Mouse (Mus musculus): ENCODE results near the gene Kat2b.
"Not testable (repeated sequence)": the region's sequence is repeated elsewhere in the genome, so short reads cannot be mapped to it uniquely, and the experiment has no call there.

Kat2b gene

GRCm38 (mm10) chr17:53580237-53580636 is 13.6 kb downstream of the Kat2b start:
- H3K27me3 ChIP-seq (ENCODE audit: control insufficient read depth, insufficient read depth, low read length, poor library complexity, severe bottlenecking) = no peaks in the 10 kb centered on the region
- no peaks in the 10 kb centered on the region for H3K36me3 ChIP-seq (ENCODE audit: control insufficient read depth, insufficient read depth, low read length, poor library complexity, severe bottlenecking)
- no peak for DNase-seq (ENCODE audit: low read depth, low spot score)

- no peaks in the 10 kb centered on the region for H3K27me3 ChIP-seq (ENCODE audit: control insufficient read depth, insufficient read depth, low read length, poor library complexity, severe bottlenecking)
- no peak for DNase-seq (ENCODE audit: low read depth, low spot score)
- no peaks in the 10 kb centered on the region for H3K36me3 ChIP-seq (ENCODE audit: control insufficient read depth, insufficient read depth, low read length, poor library complexity, severe bottlenecking)
Observed at GRCm38 (mm10) chr17:53582026-53582585, 15.4 kb downstream of the Kat2b start.

- no peak for DNase-seq (ENCODE audit: low read depth, low spot score)
- no peaks in the 10 kb centered on the region for H3K27me3 ChIP-seq (ENCODE audit: control insufficient read depth, insufficient read depth, low read length, poor library complexity, severe bottlenecking)
- H3K36me3 ChIP-seq (ENCODE audit: control insufficient read depth, insufficient read depth, low read length, poor library complexity, severe bottlenecking) = no peaks in the 10 kb centered on the region
Observed at GRCm38 (mm10) chr17:53582805-53583204, 16.1 kb downstream of the Kat2b start.

GRCm38 (mm10) chr17:53583846-53584579 is 17.4 kb downstream of the Kat2b start:
- no peak for DNase-seq (ENCODE audit: low read depth, low spot score)
- no peaks in the 10 kb centered on the region for H3K27me3 ChIP-seq (ENCODE audit: control insufficient read depth, insufficient read depth, low read length, poor library complexity, severe bottlenecking)
- H3K36me3 ChIP-seq (ENCODE audit: control insufficient read depth, insufficient read depth, low read length, poor library complexity, severe bottlenecking) = no peaks in the 10 kb centered on the region

GRCm38 (mm10) chr17:53587074-53587851 is 20.6 kb downstream of the Kat2b start:
- H3K27me3 ChIP-seq (ENCODE audit: control insufficient read depth, insufficient read depth, low read length, poor library complexity, severe bottlenecking) = no peaks in the 10 kb centered on the region
- peak; percentile 55 for DNase-seq (ENCODE audit: low read depth, low spot score)
- no peaks in the 10 kb centered on the region for H3K36me3 ChIP-seq (ENCODE audit: control insufficient read depth, insufficient read depth, low read length, poor library complexity, severe bottlenecking)

- DNase-seq (ENCODE audit: low read depth, low spot score) = no peak
- no peaks in the 10 kb centered on the region for H3K36me3 ChIP-seq (ENCODE audit: control insufficient read depth, insufficient read depth, low read length, poor library complexity, severe bottlenecking)
- no peaks in the 10 kb centered on the region for H3K27me3 ChIP-seq (ENCODE audit: control insufficient read depth, insufficient read depth, low read length, poor library complexity, severe bottlenecking)
Observed at GRCm38 (mm10) chr17:53588097-53588855, 21.6 kb downstream of the Kat2b start.

GRCm38 (mm10) chr17:53590110-53590509 is 23.4 kb downstream of the Kat2b start:
- no peak for DNase-seq (ENCODE audit: low read depth, low spot score)
- no peaks in the 10 kb centered on the region for H3K27me3 ChIP-seq (ENCODE audit: control insufficient read depth, insufficient read depth, low read length, poor library complexity, severe bottlenecking)
- no peaks in the 10 kb centered on the region for H3K36me3 ChIP-seq (ENCODE audit: control insufficient read depth, insufficient read depth, low read length, poor library complexity, severe bottlenecking)

GRCm38 (mm10) chr17:53591910-53592309 is 25.2 kb downstream of the Kat2b start:
- Histone ChIP-seq H3K27me3 (ENCODE audit: control insufficient read depth, insufficient read depth, low read length, poor library complexity, severe bottlenecking) (no peaks in the 10 kb centered on the region), H3K36me3 (ENCODE audit: control insufficient read depth, insufficient read depth, low read length, poor library complexity, severe bottlenecking) (no peaks in the 10 kb centered on the region)
- no peak for DNase-seq (ENCODE audit: low read depth, low spot score)

GRCm38 (mm10) chr17:53594590-53594989 is 27.9 kb downstream of the Kat2b start:
- H3K36me3 ChIP-seq (ENCODE audit: control insufficient read depth, insufficient read depth, low read length, poor library complexity, severe bottlenecking) = no peaks in the 10 kb centered on the region
- no peaks in the 10 kb centered on the region for H3K27me3 ChIP-seq (ENCODE audit: control insufficient read depth, insufficient read depth, low read length, poor library complexity, severe bottlenecking)
- DNase-seq (ENCODE audit: low read depth, low spot score) = peak; percentile 21

GRCm38 (mm10) chr17:53595527-53595926 is 28.9 kb downstream of the Kat2b start:
- no peak for DNase-seq (ENCODE audit: low read depth, low spot score)
- H3K36me3 ChIP-seq (ENCODE audit: control insufficient read depth, insufficient read depth, low read length, poor library complexity, severe bottlenecking) = no peaks in the 10 kb centered on the region
- H3K27me3 ChIP-seq (ENCODE audit: control insufficient read depth, insufficient read depth, low read length, poor library complexity, severe bottlenecking) = no peaks in the 10 kb centered on the region

GRCm38 (mm10) chr17:53596314-53596882 is 29.7 kb downstream of the Kat2b start:
- Histone ChIP-seq H3K27me3 (ENCODE audit: control insufficient read depth, insufficient read depth, low read length, poor library complexity, severe bottlenecking) (no peaks in the 10 kb centered on the region), H3K36me3 (ENCODE audit: control insufficient read depth, insufficient read depth, low read length, poor library complexity, severe bottlenecking) (no peaks in the 10 kb centered on the region)
- DNase-seq (ENCODE audit: low read depth, low spot score) = no peak

GRCm38 (mm10) chr17:53596941-53597790 is 30.5 kb downstream of the Kat2b start:
- no peak for DNase-seq (ENCODE audit: low read depth, low spot score)
- H3K36me3 ChIP-seq (ENCODE audit: control insufficient read depth, insufficient read depth, low read length, poor library complexity, severe bottlenecking) = no peaks in the 10 kb centered on the region
- no peaks in the 10 kb centered on the region for H3K27me3 ChIP-seq (ENCODE audit: control insufficient read depth, insufficient read depth, low read length, poor library complexity, severe bottlenecking)

GRCm38 (mm10) chr17:53598571-53598970 is 31.9 kb downstream of the Kat2b start:
- H3K27me3 ChIP-seq (ENCODE audit: control insufficient read depth, insufficient read depth, low read length, poor library complexity, severe bottlenecking) = no peaks in the 10 kb centered on the region
- H3K36me3 ChIP-seq (ENCODE audit: control insufficient read depth, insufficient read depth, low read length, poor library complexity, severe bottlenecking) = no peaks in the 10 kb centered on the region
- no peak for DNase-seq (ENCODE audit: low read depth, low spot score)

GRCm38 (mm10) chr17:53603236-53603635 is 36.6 kb downstream of the Kat2b start:
- not testable (repeated sequence) for H3K27me3 ChIP-seq (ENCODE audit: control insufficient read depth, insufficient read depth, low read length, poor library complexity, severe bottlenecking); DNase-seq (ENCODE audit: low read depth, low spot score); H3K36me3 ChIP-seq (ENCODE audit: control insufficient read depth, insufficient read depth, low read length, poor library complexity, severe bottlenecking)

Measured in splenic B cell, adult 2 months (primary cell).